Mouse (Mus musculus): ENCODE measurements around the gene Mindy1. TPM values are rescaled to one million over a fixed set of nuclear protein-coding genes. Genes with fewer than 3 reads are reported as not detected.

The Mindy1 gene
- polyA plus RNA-seq (2011; ENCODE audit: insufficient read depth, insufficient read length, low read depth, missing spikeins), result 43.6 and 48.0 TPM in 2 replicates

GRCm38 (mm10) chr3:95281216-95282126 lies at the start of gene Mindy1, which contains the start of gene Prune1:
Gene Mindy1 (plus strand): TSS chr3:95281345.
Gene Prune1 (minus strand): TSS chr3:95282076.
- Histone ChIP-seq H3K4me3 (ENCODE audit: low read depth, low read length) (peak within 1 kb of the TSS; percentile 86), H3K9me3 (replicated peaks; ENCODE audit: control insufficient read depth, insufficient read depth, low read length, poor library complexity, severe bottlenecking) (no peaks in the 10 kb centered on the region), H3K4me1 (ENCODE audit: control insufficient read depth, insufficient read depth, low read length) (peaks cover 2% of the 10 kb centered on the region), H3K9ac (ENCODE audit: low read depth, poor library complexity, severe bottlenecking) (peak within 1 kb of the TSS; percentile 72), H3K36me3 (ENCODE audit: control insufficient read depth, insufficient read depth, low read length, poor library complexity, severe bottlenecking) (no peaks in the 10 kb centered on the region), H3K27me3 (ENCODE audit: control insufficient read depth, insufficient read depth, low read length, poor library complexity, severe bottlenecking) (no peaks in the 10 kb centered on the region), H3K27ac (ENCODE audit: insufficient read depth, low read length) (peak within 1 kb of the TSS; percentile 95)
- TF ChIP-seq CTCF (IDR thresholded peaks at IDR 0.05; ENCODE audit: low read depth, low read length) (no peak), EP300 (IDR thresholded peaks at IDR 0.05; ENCODE audit: insufficient read depth, low read depth, low read length) (no peak), POLR2A (IDR thresholded peaks at IDR 0.05; ENCODE audit: insufficient read depth, low read length) (no peak)

- Histone ChIP-seq H3K36me3 (ENCODE audit: control insufficient read depth, insufficient read depth, low read length, poor library complexity, severe bottlenecking) (peaks cover 12% of the 10 kb centered on the region), H3K9me3 (replicated peaks; ENCODE audit: control insufficient read depth, insufficient read depth, low read length, poor library complexity, severe bottlenecking) (no peaks in the 10 kb centered on the region), H3K4me3 (ENCODE audit: low read depth, low read length) (no peak overlapping the region), H3K9ac (ENCODE audit: low read depth, poor library complexity, severe bottlenecking) (peak overlapping the region; percentile 93; the same call in 1 of the 2 replicates), H3K4me1 (ENCODE audit: control insufficient read depth, insufficient read depth, low read length) (peaks cover 6% of the 10 kb centered on the region), H3K27me3 (ENCODE audit: control insufficient read depth, insufficient read depth, low read length, poor library complexity, severe bottlenecking) (no peaks in the 10 kb centered on the region), H3K27ac (ENCODE audit: insufficient read depth, low read length) (peak overlapping the region; percentile 84)
- TF ChIP-seq EP300 (IDR thresholded peaks at IDR 0.05; ENCODE audit: insufficient read depth, low read depth, low read length), result no peak
- no peak for TF ChIP-seq CTCF (IDR thresholded peaks at IDR 0.05; ENCODE audit: low read depth, low read length)
- TF ChIP-seq POLR2A (IDR thresholded peaks at IDR 0.05; ENCODE audit: insufficient read depth, low read length), result no peak
Observed at GRCm38 (mm10) chr3:95232771-95233170, 48.4 kb upstream of the Mindy1 start.

GRCm38 (mm10) chr3:95233303-95233980 lies 47.7 kb upstream of the Mindy1 start:
- peaks cover 6% of the 10 kb centered on the region for H3K4me1 ChIP-seq (ENCODE audit: control insufficient read depth, insufficient read depth, low read length)
- H3K27ac ChIP-seq (ENCODE audit: insufficient read depth, low read length), result peak overlapping the region; percentile 84; the same call in 1 of the 2 replicates

GRCm38 (mm10) chr3:95235386-95236301 lies 45.5 kb upstream of the Mindy1 start:
- Histone ChIP-seq H3K36me3 (ENCODE audit: control insufficient read depth, insufficient read depth, low read length, poor library complexity, severe bottlenecking) (peaks cover 12% of the 10 kb centered on the region), H3K9me3 (replicated peaks; ENCODE audit: control insufficient read depth, insufficient read depth, low read length, poor library complexity, severe bottlenecking) (no peaks in the 10 kb centered on the region), H3K9ac (ENCODE audit: low read depth, poor library complexity, severe bottlenecking) (no peak overlapping the region), H3K27ac (ENCODE audit: insufficient read depth, low read length) (peak overlapping the region; percentile 19), H3K4me3 (ENCODE audit: low read depth, low read length) (no peak overlapping the region), H3K4me1 (ENCODE audit: control insufficient read depth, insufficient read depth, low read length) (peaks cover 6% of the 10 kb centered on the region), H3K27me3 (ENCODE audit: control insufficient read depth, insufficient read depth, low read length, poor library complexity, severe bottlenecking) (no peaks in the 10 kb centered on the region)
- TF ChIP-seq EP300 (IDR thresholded peaks at IDR 0.05; ENCODE audit: insufficient read depth, low read depth, low read length) (no peak), POLR2A (IDR thresholded peaks at IDR 0.05; ENCODE audit: insufficient read depth, low read length) (no peak), CTCF (IDR thresholded peaks at IDR 0.05; ENCODE audit: low read depth, low read length) (no peak)

More at GRCm38 (mm10) chr3:95233303-95233980, 47.7 kb upstream of the Mindy1 start:
- Histone ChIP-seq H3K27me3 (ENCODE audit: control insufficient read depth, insufficient read depth, low read length, poor library complexity, severe bottlenecking) (no peaks in the 10 kb centered on the region), H3K4me3 (ENCODE audit: low read depth, low read length) (no peak overlapping the region), H3K36me3 (ENCODE audit: control insufficient read depth, insufficient read depth, low read length, poor library complexity, severe bottlenecking) (peaks cover 12% of the 10 kb centered on the region), H3K9me3 (replicated peaks; ENCODE audit: control insufficient read depth, insufficient read depth, low read length, poor library complexity, severe bottlenecking) (no peaks in the 10 kb centered on the region), H3K9ac (ENCODE audit: low read depth, poor library complexity, severe bottlenecking) (no peak overlapping the region)
- TF ChIP-seq CTCF (IDR thresholded peaks at IDR 0.05; ENCODE audit: low read depth, low read length), result no peak
- no peak for TF ChIP-seq EP300 (IDR thresholded peaks at IDR 0.05; ENCODE audit: insufficient read depth, low read depth, low read length)
- TF ChIP-seq POLR2A (IDR thresholded peaks at IDR 0.05; ENCODE audit: insufficient read depth, low read length), result no peak

GRCm38 (mm10) chr3:95237541-95238099 lies 43.5 kb upstream of the Mindy1 start:
- Histone ChIP-seq H3K9me3 (replicated peaks; ENCODE audit: control insufficient read depth, insufficient read depth, low read length, poor library complexity, severe bottlenecking) (no peaks in the 10 kb centered on the region), H3K36me3 (ENCODE audit: control insufficient read depth, insufficient read depth, low read length, poor library complexity, severe bottlenecking) (peaks cover 12% of the 10 kb centered on the region)

More at GRCm38 (mm10) chr3:95237541-95238099, 43.5 kb upstream of the Mindy1 start:
- no peak overlapping the region for H3K4me3 ChIP-seq (ENCODE audit: low read depth, low read length)
- no peak overlapping the region for H3K9ac ChIP-seq (ENCODE audit: low read depth, poor library complexity, severe bottlenecking)
- H3K27ac ChIP-seq (ENCODE audit: insufficient read depth, low read length), result no peak overlapping the region
- TF ChIP-seq CTCF (IDR thresholded peaks at IDR 0.05; ENCODE audit: low read depth, low read length) (no peak), EP300 (IDR thresholded peaks at IDR 0.05; ENCODE audit: insufficient read depth, low read depth, low read length) (no peak), POLR2A (IDR thresholded peaks at IDR 0.05; ENCODE audit: insufficient read depth, low read length) (no peak)
- no peaks in the 10 kb centered on the region for H3K27me3 ChIP-seq (ENCODE audit: control insufficient read depth, insufficient read depth, low read length, poor library complexity, severe bottlenecking)
- peaks cover 7% of the 10 kb centered on the region for H3K4me1 ChIP-seq (ENCODE audit: control insufficient read depth, insufficient read depth, low read length)

Measured in ES-Bruce4 (cell line).